Mouse (Mus musculus): ENCODE measurements around the gene Dmrtc1c2. TPM values are rescaled to one million over a fixed set of nuclear protein-coding genes. Genes with fewer than 3 reads are reported as not detected.
"Not testable (repeated sequence)": the region's sequence is repeated elsewhere in the genome, so short reads cannot be mapped to it uniquely, and the experiment has no call there.

Gene Dmrtc1c2
- not detected in 2 replicates for polyA plus RNA-seq (2014; fragmentation: Nextera tagmentation; extraction: Ambion mirVana)

DNA sequence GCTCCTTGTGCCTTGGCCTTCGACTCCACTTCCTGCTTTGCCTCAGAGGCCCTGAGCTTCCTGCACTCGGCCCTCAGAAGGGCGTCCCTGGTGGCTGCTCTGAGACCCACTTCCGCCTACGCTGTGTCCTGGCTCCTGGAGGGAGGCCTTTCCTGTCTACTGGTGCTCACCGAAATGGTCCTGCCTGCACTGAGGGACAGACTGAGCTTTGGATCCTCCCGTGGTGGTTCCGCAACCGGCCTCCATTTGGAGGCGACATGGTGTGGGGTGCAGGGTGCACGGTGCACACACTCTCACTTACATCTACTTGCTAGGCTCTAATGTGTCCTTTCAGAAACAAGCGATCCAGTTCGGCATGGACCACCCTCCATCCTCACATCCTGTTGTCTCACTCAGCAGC, at the start of gene Dmrtc1c2:
TSS of gene Dmrtc1c2 (minus strand) at position 101 of the 400 bp plus-strand sequence.
- not testable (repeated sequence) for ATAC-seq (ENCODE audit: insufficient number of reproducible peaks, insufficient read depth, low FRiP score, low read depth); H3K36me3 ChIP-seq (ENCODE audit: control insufficient read depth, insufficient read depth, low read length); H3K4me2 ChIP-seq (replicated peaks; ENCODE audit: low read depth, low read length); H3K27me3 ChIP-seq (ENCODE audit: control insufficient read depth, insufficient read depth, low read length); H3K4me1 ChIP-seq (ENCODE audit: control insufficient read depth, insufficient read depth, low read length); H3K9me3 ChIP-seq (ENCODE audit: control insufficient read depth, low read depth, low read length); H3K27ac ChIP-seq (ENCODE audit: low read length); H3K4me3 ChIP-seq (ENCODE audit: low read depth, low read length); H3K9ac ChIP-seq (replicated peaks; ENCODE audit: low read depth, low read length)
- 100% methylated on average over 4 of the region's 13 CpGs for WGBS

GRCm38 (mm10) chrX:102867871-102868270, 13.5 kb upstream of the Dmrtc1c2 start, which contains the start of gene 1700031F05Rik:
Gene 1700031F05Rik (minus strand): TSS chrX:102867971.
- no peak for ATAC-seq (ENCODE audit: insufficient number of reproducible peaks, insufficient read depth, low FRiP score, low read depth)
- Histone ChIP-seq H3K9me3 (ENCODE audit: control insufficient read depth, low read depth, low read length) (no peaks in the 10 kb centered on the region), H3K36me3 (ENCODE audit: control insufficient read depth, insufficient read depth, low read length) (no peaks in the 10 kb centered on the region), H3K4me1 (ENCODE audit: control insufficient read depth, insufficient read depth, low read length) (no peaks in the 10 kb centered on the region), H3K27ac (ENCODE audit: low read length) (no peak within 1 kb of the TSS), H3K4me3 (ENCODE audit: low read depth, low read length) (no peak within 1 kb of the TSS), H3K9ac (replicated peaks; ENCODE audit: low read depth, low read length) (no peak within 1 kb of the TSS), H3K27me3 (ENCODE audit: control insufficient read depth, insufficient read depth, low read length) (no peaks in the 10 kb centered on the region), H3K4me2 (replicated peaks; ENCODE audit: low read depth, low read length) (no peak within 1 kb of the TSS)
- 91% methylated on average over 6 of the region's 6 CpGs for WGBS

- no peak for ATAC-seq (ENCODE audit: insufficient number of reproducible peaks, insufficient read depth, low FRiP score, low read depth)
- H3K4me2 ChIP-seq (replicated peaks; ENCODE audit: low read depth, low read length) = no peak overlapping the region
- H3K9me3 ChIP-seq (ENCODE audit: control insufficient read depth, low read depth, low read length) = no peaks in the 10 kb centered on the region
- no peaks in the 10 kb centered on the region for H3K4me1 ChIP-seq (ENCODE audit: control insufficient read depth, insufficient read depth, low read length)
- H3K9ac ChIP-seq (replicated peaks; ENCODE audit: low read depth, low read length) = no peak overlapping the region
- H3K27ac ChIP-seq (ENCODE audit: low read length) = no peak overlapping the region
- no peak overlapping the region for H3K4me3 ChIP-seq (ENCODE audit: low read depth, low read length)
- WGBS = 55% methylated on average over 4 of the region's 4 CpGs
- H3K36me3 ChIP-seq (ENCODE audit: control insufficient read depth, insufficient read depth, low read length) = no peaks in the 10 kb centered on the region
- no peaks in the 10 kb centered on the region for H3K27me3 ChIP-seq (ENCODE audit: control insufficient read depth, insufficient read depth, low read length)
These were observed 42.1 kb downstream of the Dmrtc1c2 start for GRCm38 (mm10) chrX:102812311-102812710.

DNA sequence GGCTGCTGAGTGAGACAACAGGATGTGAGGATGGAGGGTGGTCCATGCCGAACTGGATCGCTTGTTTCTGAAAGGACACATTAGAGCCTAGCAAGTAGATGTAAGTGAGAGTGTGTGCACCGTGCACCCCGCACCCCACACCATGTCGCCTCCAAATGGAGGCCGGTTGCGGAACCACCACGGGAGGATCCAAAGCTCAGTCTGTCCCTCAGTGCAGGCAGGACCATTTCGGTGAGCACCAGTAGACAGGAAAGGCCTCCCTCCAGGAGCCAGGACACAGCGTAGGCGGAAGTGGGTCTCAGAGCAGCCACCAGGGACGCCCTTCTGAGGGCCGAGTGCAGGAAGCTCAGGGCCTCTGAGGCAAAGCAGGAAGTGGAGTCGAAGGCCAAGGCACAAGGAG, 51.8 kb downstream of the Dmrtc1c2 start, which contains the start of gene Dmrtc1c1:
TSS of gene Dmrtc1c1 (plus strand) at position 301 of the 400 bp plus-strand sequence.
- H3K9me3 ChIP-seq (ENCODE audit: control insufficient read depth, low read depth, low read length); H3K27me3 ChIP-seq (ENCODE audit: control insufficient read depth, insufficient read depth, low read length); H3K4me2 ChIP-seq (replicated peaks; ENCODE audit: low read depth, low read length); H3K4me3 ChIP-seq (ENCODE audit: low read depth, low read length); ATAC-seq (ENCODE audit: insufficient number of reproducible peaks, insufficient read depth, low FRiP score, low read depth); H3K27ac ChIP-seq (ENCODE audit: low read length); H3K4me1 ChIP-seq (ENCODE audit: control insufficient read depth, insufficient read depth, low read length); H3K36me3 ChIP-seq (ENCODE audit: control insufficient read depth, insufficient read depth, low read length); H3K9ac ChIP-seq (replicated peaks; ENCODE audit: low read depth, low read length): not testable (repeated sequence)
- 77% methylated on average over 2 of the region's 14 CpGs for WGBS

Other genes with a start within 250 kb of the Dmrtc1c2 start
- gene Phka1, start 210.4 kb downstream of the Dmrtc1c2 start, polyA plus RNA-seq (2014; fragmentation: Nextera tagmentation; extraction: Ambion mirVana) = 10.9 and 11.5 TPM in 2 replicates
- gene Gm3880, start 167.6 kb downstream of the Dmrtc1c2 start, polyA plus RNA-seq (2014; fragmentation: Nextera tagmentation; extraction: Ambion mirVana) = not detected in 2 replicates
- gene Gm9112, start 147.0 kb downstream of the Dmrtc1c2 start, polyA plus RNA-seq (2014; fragmentation: Nextera tagmentation; extraction: Ambion mirVana) = not detected in 2 replicates
- not detected in 2 replicates for gene Dmrtc1b, start 146.8 kb downstream of the Dmrtc1c2 start, polyA plus RNA-seq (2014; fragmentation: Nextera tagmentation; extraction: Ambion mirVana)
- not detected in 2 replicates for gene Dmrtc1c1, start 51.7 kb downstream of the Dmrtc1c2 start, polyA plus RNA-seq (2014; fragmentation: Nextera tagmentation; extraction: Ambion mirVana)
- not detected in 2 replicates for gene 1700031F05Rik, start 13.4 kb upstream of the Dmrtc1c2 start, polyA plus RNA-seq (2014; fragmentation: Nextera tagmentation; extraction: Ambion mirVana)
- gene Dmrtc1a, start 54.1 kb upstream of the Dmrtc1c2 start, polyA plus RNA-seq (2014; fragmentation: Nextera tagmentation; extraction: Ambion mirVana) = 1.8 and 2.4 TPM in 2 replicates
- not detected in 2 replicates for gene 1700011M02Rik, start 54.3 kb upstream of the Dmrtc1c2 start, polyA plus RNA-seq (2014; fragmentation: Nextera tagmentation; extraction: Ambion mirVana)
- gene 1700018G05Rik, start 73.8 kb upstream of the Dmrtc1c2 start, polyA plus RNA-seq (2014; fragmentation: Nextera tagmentation; extraction: Ambion mirVana) = not detected in 2 replicates

Measured in stomach, embryonic 14.5 days (tissue).